Mouse (Mus musculus) gastrocnemius, postnatal 36 days (tissue): ENCODE results near the gene Tfpi. TPM values are rescaled to one million over a fixed set of nuclear protein-coding genes. Genes with fewer than 3 reads are reported as not detected.

Experiments
- DNase-seq, 2 experiments: peaks; one replicate each; pipeline ENCODE4 v3.0.0; 2022
- intact Hi-C: fragments of 180-260 bp; cut with DNase I; formaldehyde crosslinking; loops from one replicate; pipeline ENCODE4 v1.15.1; 2025
- total RNA-seq, 2 experiments: library from RNA; stranded (reverse); gene quantifications; 2 replicates each; pipeline ENCODE4 v1.2.3; 2021

Gene Tfpi
- total RNA-seq, 2 experiments from 2014 or later, result 2.1 to 2.3 TPM

- DNase-seq, result no peak
- intact Hi-C loops, result no loop called here
These were observed 444 bp downstream of the Tfpi start for GRCm38 (mm10) chr2:84476131-84476530.

DNA sequence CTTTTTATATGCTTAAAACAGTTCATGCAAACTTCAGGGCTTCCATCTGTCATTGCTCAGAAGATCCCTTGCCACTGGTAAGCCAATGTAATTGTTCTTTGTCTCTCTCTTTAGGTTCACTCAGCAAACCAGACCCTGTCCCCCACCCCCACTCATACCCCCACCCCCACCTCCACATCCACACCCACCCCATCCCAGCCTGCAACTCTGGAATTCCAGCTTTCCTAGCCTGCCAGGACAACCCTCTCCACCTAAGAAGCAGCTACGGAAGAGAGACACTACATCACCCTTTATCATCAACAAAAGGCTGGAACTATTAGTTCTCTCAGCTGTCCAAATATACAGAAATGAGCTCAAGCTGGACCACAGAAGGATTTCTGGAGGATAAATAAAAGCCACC is 974 bp downstream of the Tfpi start:
- no peak for DNase-seq
- intact Hi-C loops, result no loop called here

DNA sequence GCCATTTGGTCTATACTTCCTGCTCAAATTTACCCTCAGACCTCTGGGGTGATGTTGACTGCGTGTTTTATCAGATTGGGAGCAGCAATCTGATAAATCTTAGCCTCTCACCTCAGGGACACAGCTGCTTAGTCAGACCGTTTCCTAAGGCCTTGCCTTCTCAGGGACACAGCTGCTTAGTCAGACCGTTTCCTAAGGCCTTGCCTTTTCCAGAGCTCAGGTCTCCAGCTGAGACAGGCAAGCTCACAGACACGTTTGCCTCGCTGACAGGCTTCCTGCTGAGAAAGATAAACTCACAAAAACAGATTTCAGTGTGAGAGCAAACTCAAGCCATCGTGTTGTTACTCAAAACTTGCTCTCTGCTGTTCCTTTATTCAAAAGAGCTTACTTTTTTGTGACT is 1.9 kb downstream of the Tfpi start:
- intact Hi-C loops, result no loop called here
- DNase-seq, result no peak

- DNase-seq, result no peak
- intact Hi-C loops, result no loop called here
These were observed 2.5 kb downstream of the Tfpi start for GRCm38 (mm10) chr2:84473941-84474530.

DNA sequence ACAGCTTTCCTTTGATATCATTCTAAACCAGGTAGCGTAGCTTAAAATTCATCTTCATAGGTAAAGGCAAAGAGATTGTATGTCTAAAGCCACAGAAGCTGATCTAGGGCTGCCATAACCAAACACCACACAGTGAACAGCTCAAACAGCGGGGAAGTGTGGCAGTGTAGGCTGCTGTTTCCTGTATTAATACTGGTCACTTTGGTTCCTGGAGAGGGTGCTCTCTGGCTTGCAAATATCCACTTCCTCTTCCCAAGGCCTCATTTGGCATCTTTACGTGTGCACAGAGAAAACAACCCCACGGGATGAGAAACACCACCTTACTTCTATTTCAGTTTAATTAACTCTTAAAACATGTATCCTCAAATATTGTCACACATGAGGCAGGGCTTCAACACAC is 9.2 kb downstream of the Tfpi start:
- no peak for DNase-seq
- intact Hi-C loops, result loop anchor here (10.0 kb wide), 1 partner anchor 337 kb away; no protein-coding TSS in a partner anchor

DNA sequence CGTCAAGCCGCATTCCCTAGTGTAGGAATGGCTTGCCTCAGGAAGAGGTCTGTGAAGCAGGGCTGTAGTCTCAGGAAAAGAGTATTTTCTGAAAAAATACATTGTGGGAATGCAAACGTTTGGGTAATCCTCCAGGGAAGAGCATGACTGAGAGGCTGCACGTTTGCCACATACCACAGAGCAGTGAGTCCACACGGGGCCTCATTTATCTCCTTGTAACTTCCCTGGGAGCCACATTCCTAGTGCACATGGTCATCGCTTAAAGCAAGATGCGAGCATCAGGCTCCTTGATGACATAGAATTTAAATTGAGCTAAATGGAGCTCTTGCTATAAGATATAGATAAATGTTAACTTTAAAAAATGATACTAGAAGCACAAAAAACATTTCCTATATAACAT is 11.6 kb downstream of the Tfpi start:
- intact Hi-C loops, result loop anchor here (10.0 kb wide), 1 partner anchor 340 kb away; no protein-coding TSS in a partner anchor
- no peak for DNase-seq

GRCm38 (mm10) chr2:84462411-84462810 is 14.2 kb downstream of the Tfpi start:
- no peak for DNase-seq
- intact Hi-C loops, result loop anchor here (10.0 kb wide), 1 partner anchor 342 kb away; no protein-coding TSS in a partner anchor

DNA sequence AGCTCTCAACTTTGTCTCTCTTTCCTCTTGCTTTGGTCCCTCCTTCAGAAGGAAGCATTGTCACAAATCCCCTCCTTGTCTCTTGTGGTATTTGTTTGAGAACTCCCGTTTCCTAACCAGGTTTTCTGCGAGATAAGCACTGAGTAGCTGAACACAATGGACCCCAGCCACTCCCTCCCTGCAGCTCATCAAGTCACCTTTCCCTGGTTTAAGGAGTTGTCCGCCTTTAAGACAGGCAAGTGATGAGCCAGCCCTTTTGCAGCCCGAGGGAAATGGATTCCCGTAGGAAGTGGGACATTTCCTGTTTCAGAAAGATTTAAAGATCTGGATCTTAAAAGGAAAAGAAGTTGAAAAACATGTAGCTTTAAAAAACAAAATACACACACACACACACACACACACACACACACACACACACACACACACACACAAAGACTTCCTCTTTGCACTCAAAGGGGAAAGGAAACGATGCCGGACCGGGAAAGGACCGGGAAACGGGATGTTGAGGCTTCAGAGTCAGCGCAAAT is 16.9 kb downstream of the Tfpi start:
- DNase-seq, result no peak
- intact Hi-C loops, result loop anchor here (10.0 kb wide), 1 partner anchor 345 kb away; no protein-coding TSS in a partner anchor

GRCm38 (mm10) chr2:84457221-84457620 is 19.4 kb downstream of the Tfpi start:
- intact Hi-C loops, result no loop called here
- DNase-seq, result no peak

DNA sequence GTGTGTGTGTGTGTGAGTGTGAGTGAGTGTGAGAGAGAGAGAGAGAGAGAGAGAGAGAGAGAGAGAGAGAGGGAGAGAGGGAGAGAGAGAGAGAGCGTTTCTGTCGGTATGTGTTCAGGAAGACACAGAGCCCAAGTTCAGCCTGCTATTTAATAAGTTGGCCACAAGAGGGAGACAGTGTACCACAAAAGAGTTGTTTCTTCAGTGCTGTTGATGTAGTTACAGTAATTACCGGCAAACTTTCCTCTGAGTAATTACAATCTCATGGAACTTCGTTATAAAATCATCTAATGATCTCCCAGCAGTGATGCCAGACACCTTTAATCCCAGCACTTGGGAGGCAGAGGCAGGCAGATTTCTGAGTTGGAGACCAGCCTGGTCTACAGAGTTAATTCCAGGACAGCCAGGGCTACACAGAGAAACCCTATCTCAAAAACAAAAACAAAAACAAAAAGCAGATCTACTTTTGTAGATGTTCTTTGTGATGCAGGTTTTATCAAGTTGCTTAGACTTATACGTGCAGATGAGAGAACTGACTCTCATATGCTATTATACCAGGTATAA is 21.3 kb downstream of the Tfpi start:
- intact Hi-C loops, result loop anchor here (2.0 kb wide), 1 partner anchor 205 kb away; no protein-coding TSS in a partner anchor

DNA sequence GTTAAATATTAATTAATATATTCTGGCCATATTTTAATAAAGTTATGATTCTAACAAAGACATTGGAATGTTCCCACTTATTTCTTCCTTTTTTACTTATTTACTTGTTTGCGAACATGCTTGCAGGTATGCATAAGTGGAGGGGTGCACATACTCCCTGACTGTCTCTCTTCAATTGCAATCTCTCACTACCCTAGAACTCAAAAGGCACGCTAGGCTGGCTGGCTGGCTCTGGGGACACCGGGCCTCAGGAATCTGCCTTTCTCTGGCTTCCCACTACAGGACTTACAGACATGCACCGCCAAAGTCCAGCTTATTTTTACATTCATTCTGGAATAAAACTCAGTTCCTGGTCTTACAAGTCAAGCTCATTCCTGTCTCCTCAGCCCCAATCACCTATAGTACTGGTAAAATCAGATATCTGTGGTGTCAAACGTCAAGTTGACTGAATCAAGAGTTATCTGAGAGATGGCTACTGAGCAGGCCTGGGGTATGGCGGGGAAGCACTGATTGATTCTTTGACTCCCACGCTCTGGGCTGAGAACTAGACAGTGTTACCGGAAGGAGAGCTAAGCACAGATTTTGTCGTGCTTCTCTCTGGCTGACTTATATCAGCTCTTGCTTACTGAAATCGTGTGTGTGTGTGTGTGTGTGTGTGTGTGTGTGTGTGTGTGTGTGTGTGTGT is 21.9 kb downstream of the Tfpi start:
- intact Hi-C loops, result loop anchor here (2.0 kb wide), 1 partner anchor 206 kb away; no protein-coding TSS in a partner anchor

More for the DNA sequence above, 21.3 kb downstream of the Tfpi start:
- peak in 1 of 2 experiments; percentile 24 for DNase-seq

DNA sequence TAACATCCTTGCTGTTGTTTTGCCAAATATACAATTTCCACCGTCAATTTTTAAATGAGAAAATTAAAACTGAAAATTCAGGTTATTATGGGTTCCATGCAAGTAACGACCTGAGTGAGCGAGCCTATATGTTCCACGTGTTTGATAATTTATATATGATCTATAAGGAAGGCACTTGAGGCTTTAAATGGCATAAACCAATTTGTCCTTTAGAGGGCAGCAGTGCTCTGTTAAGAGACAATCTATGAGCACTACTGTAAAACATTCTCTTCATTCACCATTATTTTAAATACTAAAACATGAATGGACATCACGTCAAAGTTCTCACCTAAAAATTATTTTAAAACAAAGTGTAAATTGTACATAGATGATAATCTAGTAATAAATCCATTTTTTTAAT is 22.5 kb downstream of the Tfpi start:
- DNase-seq, result no peak
- intact Hi-C loops, result loop anchor here (2.0 kb wide), 1 partner anchor 207 kb away; no protein-coding TSS in a partner anchor

More for the DNA sequence above, 21.9 kb downstream of the Tfpi start:
- DNase-seq, result no peak

DNA sequence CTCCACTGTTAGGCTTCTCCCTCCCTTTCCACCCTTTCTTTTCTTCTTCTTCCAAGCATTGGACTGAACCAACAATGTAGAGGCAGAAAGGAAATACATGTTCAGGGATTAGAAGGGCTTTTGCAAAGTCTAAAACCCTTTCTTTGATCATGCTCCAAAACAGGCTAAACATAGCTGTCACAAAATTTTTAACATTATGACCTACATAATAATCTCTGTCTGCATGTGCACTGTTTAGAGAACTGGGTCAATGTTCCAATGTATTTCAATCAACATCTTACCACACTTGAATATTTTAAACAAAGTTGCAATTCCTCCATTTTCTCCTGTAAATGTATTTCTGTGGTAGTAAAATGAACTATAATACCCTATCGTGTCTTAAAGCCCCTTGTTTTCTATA is 31.1 kb downstream of the Tfpi start:
- intact Hi-C loops, result no loop called here
- no peak for DNase-seq

DNA sequence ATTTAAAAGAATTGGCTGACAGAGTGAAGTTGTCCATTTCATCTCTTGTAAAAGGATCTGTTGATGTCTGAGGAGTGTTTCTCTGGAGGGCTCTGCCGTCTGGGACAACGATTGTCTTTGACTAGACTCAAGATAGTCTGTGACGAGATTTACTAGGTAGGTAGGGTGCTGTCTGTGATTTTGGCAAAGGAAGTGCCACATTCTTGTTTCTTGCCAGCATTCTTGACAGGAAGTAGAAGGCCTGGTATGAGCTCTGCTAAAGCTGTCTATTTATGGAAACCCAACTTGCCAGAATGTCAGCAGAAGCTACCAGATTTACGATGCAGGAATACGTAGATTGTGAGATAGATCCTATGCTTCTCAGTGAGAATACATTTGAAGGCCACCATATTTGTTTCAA is 34.6 kb downstream of the Tfpi start:
- no peak for DNase-seq
- intact Hi-C loops, result no loop called here

- intact Hi-C loops, result loop anchor here (5.0 kb wide), 2 partner anchors 162 to 392 kb away; no protein-coding TSS in a partner anchor
- DNase-seq, result no peak
These were observed 46.9 kb downstream of the Tfpi start for GRCm38 (mm10) chr2:84429724-84430123.

DNA sequence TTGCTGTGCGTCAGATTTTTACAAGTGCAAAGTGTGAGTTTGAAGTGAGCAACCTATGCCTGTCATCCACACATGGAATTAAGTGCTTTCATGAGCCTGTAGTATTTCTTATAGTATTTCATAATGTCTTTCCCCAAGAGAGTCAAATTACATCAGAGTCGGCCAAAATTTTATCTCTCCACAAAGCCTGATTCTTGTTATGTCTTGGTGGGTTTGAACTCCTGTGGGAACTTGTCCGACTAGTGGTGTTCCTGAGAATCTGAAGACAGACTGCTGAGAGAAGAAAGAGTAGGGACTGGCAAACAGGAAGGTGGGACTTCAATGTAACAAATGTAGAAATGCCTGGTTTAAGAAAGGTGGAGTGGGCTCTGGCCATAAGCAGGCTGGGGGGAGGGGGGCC is 47.7 kb downstream of the Tfpi start:
- intact Hi-C loops, result loop anchor here (5.0 kb wide), 1 partner anchor 162 kb away; no protein-coding TSS in a partner anchor
- no peak for DNase-seq

DNA sequence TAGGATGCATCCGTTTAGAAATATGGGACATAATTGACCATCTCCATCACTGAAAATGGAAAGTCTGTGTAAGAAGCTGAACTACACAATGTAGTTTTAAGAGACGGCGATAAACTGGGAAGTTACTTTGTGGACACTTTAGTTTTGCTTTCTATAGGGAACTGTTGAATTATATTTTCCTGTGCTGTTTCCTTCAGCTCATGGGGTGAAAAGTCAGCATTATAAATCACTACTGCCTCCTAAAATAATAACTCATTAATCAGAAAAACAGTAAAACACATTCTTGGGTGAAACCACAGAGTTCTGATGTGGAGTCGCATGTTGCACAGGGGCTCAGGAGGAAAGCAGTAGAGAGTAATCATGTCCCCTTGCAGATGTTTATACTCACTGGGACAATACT is 50.0 kb downstream of the Tfpi start:
- DNase-seq, result no peak
- intact Hi-C loops, result loop anchor here (5.0 kb wide), 1 partner anchor 159 kb away; no protein-coding TSS in a partner anchor

DNA sequence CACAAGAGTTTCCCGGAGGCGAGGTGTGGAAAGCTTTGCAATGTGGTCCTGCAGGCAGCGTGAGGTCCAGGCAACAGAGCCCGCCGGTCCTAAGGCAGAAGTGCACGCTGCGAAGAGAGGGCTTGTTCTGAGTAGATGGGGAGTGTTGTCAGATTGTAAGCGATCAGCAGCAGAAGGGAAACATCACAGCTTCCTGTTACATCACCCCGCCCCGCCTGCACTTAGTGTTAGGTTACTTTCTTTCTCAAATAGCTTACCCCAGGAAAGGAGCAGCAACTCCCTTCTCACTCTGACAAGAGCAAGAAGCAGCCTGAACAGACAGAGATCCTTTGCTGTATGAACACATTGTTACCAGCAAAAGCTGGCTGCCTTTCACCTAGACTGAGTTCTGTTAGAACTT is 51.4 kb downstream of the Tfpi start, which contains the start of gene Calcrl:
Gene Calcrl, minus strand, starts transcription at position 274 of the 400 bp plus-strand sequence.
- peak; percentile 67 to 77 for DNase-seq
- intact Hi-C loops, result loop anchor here (5.0 kb wide), 1 partner anchor 158 kb away; no protein-coding TSS in a partner anchor

DNA sequence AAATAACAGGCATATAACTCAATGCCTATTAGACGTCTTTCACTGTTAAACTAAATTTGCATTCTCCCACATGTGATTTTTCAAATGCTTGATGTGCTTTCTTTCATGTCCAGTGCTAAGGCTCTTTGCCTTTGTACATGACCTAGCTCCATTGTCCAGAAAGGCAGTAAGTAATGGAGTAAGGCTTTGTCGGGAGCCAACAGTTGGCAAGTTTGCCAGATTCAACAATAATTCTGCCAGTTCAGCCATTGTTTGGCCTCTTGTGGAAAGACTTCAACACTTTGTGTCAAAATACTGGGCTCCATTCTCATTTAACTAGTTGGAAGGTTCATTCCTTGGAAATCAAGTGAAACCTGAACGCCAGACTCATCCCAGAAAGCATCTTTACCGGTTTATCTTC is 60.1 kb downstream of the Tfpi start:
- no peak for DNase-seq
- intact Hi-C loops, result no loop called here

DNA sequence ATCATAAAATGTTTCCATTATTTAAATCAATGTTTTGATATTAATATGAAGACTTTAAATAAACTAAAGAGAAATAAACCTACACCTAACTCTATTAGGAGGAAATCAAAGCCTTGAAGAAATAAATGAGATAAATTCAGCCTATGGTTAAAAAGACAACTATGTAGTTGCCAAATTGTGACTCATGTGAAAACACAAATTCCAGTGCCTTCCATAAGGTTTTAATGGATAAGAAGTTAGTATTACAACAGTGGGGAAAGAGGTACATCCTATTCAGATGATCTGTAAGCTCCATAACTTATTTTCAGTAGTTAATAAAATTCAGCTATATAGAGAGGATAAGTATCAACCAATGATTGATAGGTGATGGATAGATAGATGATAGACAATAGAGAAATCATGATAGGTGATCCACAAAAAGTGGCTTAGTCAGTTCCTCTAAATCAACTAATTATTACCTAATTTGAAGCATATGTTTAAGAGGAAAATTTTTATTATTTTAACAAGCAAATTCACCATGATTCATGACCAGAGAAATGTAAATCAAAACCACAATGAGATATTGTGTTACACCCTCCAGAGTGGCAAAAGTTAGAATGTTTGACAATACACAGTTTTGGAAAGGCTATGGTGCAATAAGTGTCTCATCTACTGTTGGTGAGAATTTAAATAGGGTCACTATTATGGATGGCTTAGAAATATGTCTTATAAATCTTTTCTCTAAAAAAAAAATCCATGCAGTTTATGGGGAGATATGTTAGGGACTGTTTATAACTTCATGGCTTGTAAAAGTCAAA is 66.6 kb downstream of the Tfpi start:
- DNase-seq, result no peak
- intact Hi-C loops, result no loop called here
